Mouse (Mus musculus) intestine, postnatal 0 days (tissue): ENCODE data around the gene Rnf4. TPM values are rescaled to one million over a fixed set of nuclear protein-coding genes. Genes with fewer than 3 reads are reported as not detected.

Source experiments
- ATAC-seq: fragments of 200-750 bp; cut with Nextera tagmentation; 2 replicates; pipeline ENCODE4 v1.8.0; 2017; ENCODE audit warnings: mild to moderate bottlenecking, moderate TSS enrichment, moderate library complexity
- H3K27ac ChIP-seq: fragments of 300-500 bp; sonication (generic); 2 replicates; pipeline ENCODE4 v1.5.1; 2014; ENCODE audit warnings: mild to moderate bottlenecking, low read depth, low read length, moderate library complexity
- H3K27me3 ChIP-seq: fragments of 300-500 bp; sonication (generic); replicated peaks from 2 replicates; pipeline ENCODE4 v1.6.1; 2014; ENCODE audit warnings: low read length, mixed read lengths; ENCODE audit not compliant: control insufficient read depth, insufficient read depth
- H3K36me3 ChIP-seq: fragments of 300-500 bp; sonication (generic); 2 replicates; pipeline ENCODE4 v1.6.1; 2014; ENCODE audit warnings: mild to moderate bottlenecking, moderate library complexity; ENCODE audit not compliant: control insufficient read depth, insufficient read depth
- H3K4me1 ChIP-seq: fragments of 300-500 bp; sonication (generic); replicated peaks from 2 replicates; pipeline ENCODE4 v1.6.1; 2014; ENCODE audit warnings: antibody characterized with exemption, low read length, mixed read lengths; ENCODE audit not compliant: control insufficient read depth, insufficient read depth
- H3K4me2 ChIP-seq: fragments of 300-500 bp; sonication (generic); replicated peaks from 2 replicates; pipeline ENCODE4 v1.6.1; 2014; ENCODE audit warnings: low read depth, mild to moderate bottlenecking, moderate library complexity
- H3K4me3 ChIP-seq: fragments of 300-500 bp; sonication (generic); 2 replicates; pipeline ENCODE4 v1.5.1; 2014; ENCODE audit warnings: low read depth, low read length
- H3K9ac ChIP-seq: fragments of 300-500 bp; sonication (generic); 2 replicates; pipeline ENCODE4 v1.6.1; 2014; ENCODE audit warnings: mild to moderate bottlenecking, low read depth, low read length
- H3K9me3 ChIP-seq: fragments of 300-500 bp; sonication (generic); 2 replicates; pipeline ENCODE4 v1.6.1; 2016; ENCODE audit warnings: mixed run types; ENCODE audit not compliant: control insufficient read depth
- CTCF ChIP-seq: sonication (generic); IDR thresholded peaks from 2 replicates; pipeline ENCODE4 v1.5.1; 2016; ENCODE audit warnings: low read depth, mild to moderate bottlenecking, control low read depth, antibody characterized with exemption, moderate library complexity
- WGBS: fragments of 180-500 bp; shearing (Covaris S2); extraction: QIAGEN DNeasy Blood & Tissue Kit; methylation state at CpG from one replicate; pipeline ENCODE4 v1.1.7; 2014; 5-methylcytosine and 5-hydroxymethylcytosine counted together
- polyA plus RNA-seq: library from polyadenylated mRNA; unstranded; fragments of >200 nt; fragmentation: Nextera tagmentation; extraction: Ambion mirVana; gene quantifications from 2 replicates; pipeline ENCODE4 v1.2.1, GENCODE M21; 2015

The Rnf4 gene
- polyA plus RNA-seq, 1 experiment from 2014 or later: 62.3 TPM

DNA sequence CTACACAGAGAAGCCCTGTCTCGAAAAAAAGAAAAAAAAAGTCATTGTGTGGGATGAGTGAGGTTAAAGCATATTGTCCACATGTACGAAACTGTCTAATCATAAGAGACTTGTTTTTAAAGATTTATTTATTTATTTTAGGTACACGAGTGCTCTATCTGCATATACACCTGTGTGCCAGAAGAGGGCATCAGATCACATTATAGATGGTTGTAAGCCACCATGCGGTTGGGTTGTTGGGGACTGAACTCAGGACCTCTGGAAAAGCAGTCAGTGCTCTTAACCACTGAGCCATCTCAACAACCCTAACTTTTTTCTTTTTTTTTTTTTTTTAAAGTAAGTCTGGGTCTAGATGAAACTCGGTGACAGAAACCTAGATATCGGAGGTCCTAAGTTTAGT lies 42.7 kb upstream of the Rnf4 start:
- Histone ChIP-seq H3K4me1 (no peaks in the 10 kb centered on the region), H3K4me2 (no peak overlapping the region), H3K27me3 (peaks cover 15% of the 10 kb centered on the region), H3K27ac (no peak overlapping the region), H3K9ac (no peak overlapping the region), H3K4me3 (no peak overlapping the region), H3K36me3 (no peaks in the 10 kb centered on the region), H3K9me3 (no peaks in the 10 kb centered on the region)
- no peak for ATAC-seq
- WGBS: 86% methylated on average over 6 of the region's 6 CpGs
- peak; percentile 50 for TF ChIP-seq CTCF

DNA sequence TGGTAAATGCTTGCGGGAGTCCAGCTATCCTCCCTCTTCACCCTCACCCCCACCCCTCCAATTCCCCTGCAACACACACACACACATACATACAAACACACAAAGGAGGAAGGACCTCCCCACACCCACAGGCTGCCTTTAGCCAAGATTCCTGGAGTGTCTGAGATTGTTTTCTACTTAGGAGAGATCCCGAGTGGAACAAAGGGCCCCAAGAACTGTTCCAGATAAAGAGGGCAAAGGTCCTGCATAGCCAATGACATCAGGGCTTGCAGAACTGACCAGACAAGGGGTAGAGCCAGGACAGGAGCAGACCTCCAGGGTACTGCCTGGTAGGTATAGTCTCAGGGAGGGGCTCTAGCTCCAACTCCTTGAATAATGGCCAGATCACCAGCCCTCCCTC lies 41.4 kb upstream of the Rnf4 start:
- TF ChIP-seq CTCF: no peak
- 29% methylated on average over 2 of the region's 2 CpGs for WGBS
- Histone ChIP-seq H3K27ac (peak overlapping the region; percentile 64), H3K9ac (no peak overlapping the region), H3K4me3 (no peak overlapping the region), H3K9me3 (no peaks in the 10 kb centered on the region), H3K27me3 (peaks cover 3% of the 10 kb centered on the region; the same call in 1 of the 2 replicates), H3K4me2 (no peak overlapping the region), H3K4me1 (no peaks in the 10 kb centered on the region), H3K36me3 (no peaks in the 10 kb centered on the region)
- ATAC-seq: peak; percentile 88

DNA sequence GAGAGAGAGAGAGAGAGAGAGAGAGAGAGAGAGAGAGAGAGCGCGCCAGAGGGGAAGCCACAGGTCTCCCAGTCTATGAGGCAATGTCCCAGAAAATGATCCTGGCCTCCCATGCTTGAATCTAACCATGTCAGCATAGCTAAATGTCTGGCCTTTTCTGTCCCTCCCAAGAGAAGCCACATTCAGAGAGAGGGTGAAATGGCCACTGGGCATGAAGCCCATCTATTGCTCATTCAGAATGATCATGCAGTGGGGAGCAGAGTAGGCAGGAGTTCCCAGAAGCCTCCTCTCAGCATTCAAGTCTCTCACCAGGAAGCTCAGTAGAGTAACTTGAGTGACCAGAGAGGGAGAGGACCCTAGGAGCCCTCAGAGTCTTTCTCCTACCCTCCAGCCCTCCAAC lies 40.9 kb upstream of the Rnf4 start:
- Histone ChIP-seq H3K4me2 (no peak overlapping the region), H3K4me3 (no peak overlapping the region), H3K27ac (no peak overlapping the region; the same call in 1 of the 2 replicates), H3K9me3 (no peaks in the 10 kb centered on the region), H3K27me3 (no peaks in the 10 kb centered on the region), H3K9ac (no peak overlapping the region), H3K4me1 (no peaks in the 10 kb centered on the region), H3K36me3 (no peaks in the 10 kb centered on the region)
- 82% methylated on average over 2 of the region's 2 CpGs for WGBS
- no peak for TF ChIP-seq CTCF
- ATAC-seq: no peak

DNA sequence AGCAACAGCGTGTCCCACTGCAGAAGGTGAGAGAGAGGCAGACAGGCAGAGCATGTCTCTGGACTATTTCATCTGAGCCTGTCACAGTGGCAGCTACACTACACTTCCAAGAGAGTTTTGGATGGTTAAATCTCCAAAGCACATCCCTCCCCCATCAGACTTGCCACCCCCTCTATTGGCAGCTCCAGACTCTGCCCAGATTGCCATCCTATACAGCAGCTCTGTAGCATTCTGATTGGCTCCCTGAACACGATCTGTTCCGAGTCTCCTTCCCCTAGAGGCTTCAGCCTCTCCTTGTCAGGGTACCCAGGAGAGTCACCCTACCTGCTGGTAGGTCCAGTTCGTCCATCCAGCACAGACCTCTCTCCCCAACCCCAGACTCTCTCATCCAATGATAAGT lies 38.0 kb upstream of the Rnf4 start:
- H3K27ac ChIP-seq: no peak overlapping the region
- H3K4me3 ChIP-seq: no peak overlapping the region
- no peak for TF ChIP-seq CTCF
- H3K4me2 ChIP-seq: no peak overlapping the region
- ATAC-seq: no peak
- H3K4me1 ChIP-seq: no peaks in the 10 kb centered on the region
- no peaks in the 10 kb centered on the region for H3K9me3 ChIP-seq
- H3K36me3 ChIP-seq: no peaks in the 10 kb centered on the region
- no peak overlapping the region for H3K9ac ChIP-seq
- H3K27me3 ChIP-seq: no peaks in the 10 kb centered on the region
- WGBS: 45% methylated on average over 4 of the region's 4 CpGs

DNA sequence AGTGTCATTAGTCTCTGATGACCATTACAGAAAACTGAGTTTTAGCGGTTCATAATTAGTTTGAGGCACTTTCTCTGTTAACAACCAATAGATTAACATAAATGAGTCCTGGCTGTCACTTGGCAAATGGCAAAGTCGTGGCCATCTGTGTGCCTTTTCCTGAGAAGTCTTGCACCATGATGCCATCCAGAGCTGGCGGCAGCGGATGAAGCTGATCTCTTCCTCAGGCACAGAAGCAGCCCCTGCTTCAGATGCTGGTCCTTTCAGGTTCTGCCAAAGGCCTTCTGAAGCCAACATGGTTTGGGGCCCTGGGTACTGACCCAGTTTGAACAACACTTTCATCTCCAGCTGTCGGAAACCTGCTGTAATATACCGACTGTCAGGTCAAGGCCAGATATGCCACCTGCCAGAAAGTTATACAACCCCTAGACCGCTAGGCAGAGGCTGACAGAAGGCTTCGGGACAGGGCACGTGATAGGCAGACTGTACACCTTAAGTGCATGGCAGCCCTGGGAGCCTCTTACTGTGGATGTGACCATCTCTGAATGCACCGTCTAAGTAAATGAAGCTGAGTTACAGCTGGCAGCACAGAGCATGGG lies 37.1 kb upstream of the Rnf4 start:
- no peak overlapping the region for H3K27ac ChIP-seq
- no peak overlapping the region for H3K4me2 ChIP-seq
- 77% methylated on average over 10 of the region's 10 CpGs for WGBS
- H3K36me3 ChIP-seq: no peaks in the 10 kb centered on the region
- no peaks in the 10 kb centered on the region for H3K4me1 ChIP-seq
- no peak for TF ChIP-seq CTCF
- H3K9me3 ChIP-seq: no peaks in the 10 kb centered on the region
- H3K4me3 ChIP-seq: no peak overlapping the region
- no peak for ATAC-seq
- no peak overlapping the region for H3K9ac ChIP-seq
- H3K27me3 ChIP-seq: no peaks in the 10 kb centered on the region

DNA sequence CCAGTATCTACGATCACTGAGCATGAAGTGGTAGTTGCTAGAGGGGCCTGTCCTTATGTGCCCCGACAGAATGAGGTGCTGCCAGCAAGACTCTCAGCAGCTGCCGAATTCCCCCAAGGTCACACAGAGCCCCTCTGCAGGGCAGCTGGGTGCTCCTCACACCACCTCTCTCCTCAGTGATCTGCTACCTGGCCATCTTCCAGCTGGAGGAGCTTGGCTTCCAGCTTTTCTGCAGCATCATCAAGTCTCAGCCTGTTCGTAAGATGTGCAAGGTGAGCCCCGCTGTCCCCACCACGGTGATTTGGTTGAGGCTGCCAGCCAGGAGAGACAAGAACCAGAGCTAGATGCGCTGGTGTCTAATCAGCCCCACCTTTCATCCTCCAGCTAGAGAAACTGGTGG lies 33.7 kb upstream of the Rnf4 start:
- H3K4me2 ChIP-seq: no peak overlapping the region

DNA sequence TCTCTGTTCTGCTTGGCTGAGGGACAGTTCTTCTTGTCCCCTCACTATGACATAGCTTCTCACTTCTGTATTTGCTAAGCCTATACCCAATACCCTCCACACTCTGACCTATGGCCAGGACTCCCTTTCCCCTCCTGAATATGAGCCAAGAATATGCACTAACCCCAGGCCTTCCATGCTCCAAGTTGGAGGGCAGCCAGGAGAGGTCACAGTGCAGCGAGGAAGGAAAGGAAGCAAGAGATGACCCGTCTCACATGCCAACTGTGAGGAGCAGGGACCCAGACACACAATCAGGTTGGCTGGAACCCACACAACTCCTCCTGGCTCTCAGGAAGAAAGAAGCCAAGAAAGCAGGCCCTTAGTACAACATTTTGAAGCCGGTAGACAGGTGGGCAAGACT lies 27.1 kb upstream of the Rnf4 start:
- Histone ChIP-seq H3K4me3 (no peak overlapping the region), H3K9ac (no peak overlapping the region), H3K27me3 (no peaks in the 10 kb centered on the region), H3K4me2 (no peak overlapping the region), H3K4me1 (no peaks in the 10 kb centered on the region), H3K36me3 (no peaks in the 10 kb centered on the region), H3K9me3 (no peaks in the 10 kb centered on the region), H3K27ac (no peak overlapping the region)
- WGBS: 52% methylated on average over 3 of the region's 3 CpGs
- TF ChIP-seq CTCF: no peak
- ATAC-seq: no peak

More for the DNA sequence above, 33.7 kb upstream of the Rnf4 start:
- Histone ChIP-seq H3K9me3 (no peaks in the 10 kb centered on the region), H3K9ac (no peak overlapping the region), H3K27ac (no peak overlapping the region), H3K36me3 (no peaks in the 10 kb centered on the region), H3K4me3 (no peak overlapping the region), H3K27me3 (no peaks in the 10 kb centered on the region), H3K4me1 (no peaks in the 10 kb centered on the region)
- no peak for TF ChIP-seq CTCF
- no peak for ATAC-seq
- WGBS: 70% methylated on average over 7 of the region's 7 CpGs
